Mouse (Mus musculus) MEL (cell line): ENCODE data around the gene Zdhhc6. TPM values are rescaled to one million over a fixed set of nuclear protein-coding genes. Genes with fewer than 3 reads are reported as not detected.

ENCODE experiments used
- DNase-seq: peaks from one replicate; pipeline ENCODE4 v3.0.0; 2011; ENCODE audit warnings: low read depth, low spot score
- H3K27ac ChIP-seq: 2 replicates; pipeline ENCODE4 v1.5.1; 2012; ENCODE audit warnings: low read depth, mild to moderate bottlenecking, control low read depth, low read length, moderate library complexity; ENCODE audit not compliant: control insufficient read depth
- H3K27me3 ChIP-seq, 2 experiments: fragments of 150-350 bp in 1 of 2; sonication (generic) in 1 of 2; 2 replicates each; pipeline ENCODE4 v1.6.1; 2012; ENCODE audit warnings: low read length in 2 of 2, mild to moderate bottlenecking in 2 of 2, improper control_type of control experiment in 1 of 2, moderate library complexity in 1 of 2; ENCODE audit not compliant: insufficient read depth in 2 of 2, control insufficient read depth in 1 of 2
- H3K36me3 ChIP-seq, 2 experiments: 2 replicates each; pipeline ENCODE4 v1.6.1; 2012 to 2014; ENCODE audit warnings: low read length in 2 of 2, improper control_type of control experiment in 1 of 2, inconsistent platforms in 1 of 2, mild to moderate bottlenecking in 1 of 2; ENCODE audit not compliant: insufficient read depth in 2 of 2, control insufficient read depth in 1 of 2
- H3K4me1 ChIP-seq, 2 experiments: fragments of 150-350 bp in 1 of 2; sonication (generic) in 1 of 2; 2 replicates each; pipeline ENCODE4 v1.6.1; 2012; ENCODE audit warnings: low read length in 2 of 2, improper control_type of control experiment in 1 of 2, mild to moderate bottlenecking in 1 of 2; ENCODE audit not compliant: insufficient read depth in 2 of 2, control insufficient read depth in 1 of 2
- H3K4me3 ChIP-seq, 2 experiments: fragments of 150-350 bp in 1 of 2; sonication (generic) in 1 of 2; 2 replicates each; pipeline ENCODE4 v1.5.1; 2012; ENCODE audit warnings: low read depth in 2 of 2, low read length in 2 of 2, mild to moderate bottlenecking in 2 of 2, moderate library complexity in 2 of 2, control low read depth in 1 of 2, improper control_type of control experiment in 1 of 2; ENCODE audit not compliant: control insufficient read depth in 1 of 2, insufficient read depth in 1 of 2
- H3K79me2 ChIP-seq: 2 replicates; pipeline ENCODE4 v1.6.1; 2012; ENCODE audit warnings: mild to moderate bottlenecking, low read length, moderate library complexity; ENCODE audit not compliant: control insufficient read depth, poor library complexity, insufficient read depth
- H3K9ac ChIP-seq: 2 replicates; pipeline ENCODE4 v1.6.1; 2012; ENCODE audit warnings: low read depth, mild to moderate bottlenecking, control low read depth, low read length, moderate library complexity; ENCODE audit not compliant: control insufficient read depth, poor library complexity, severe bottlenecking
- H3K9me3 ChIP-seq: fragments of 150-350 bp; sonication (generic); replicated peaks from 2 replicates; pipeline ENCODE4 v1.6.1; 2012; ENCODE audit warnings: mild to moderate bottlenecking, low read length, improper control_type of control experiment, moderate library complexity; ENCODE audit not compliant: insufficient read depth
- BHLHE40 ChIP-seq: IDR thresholded peaks from 2 replicates; pipeline ENCODE4 v1.6.1; 2012; ENCODE audit warnings: low read depth, mild to moderate bottlenecking, inconsistent platforms, low read length, improper control_type of control experiment, borderline replicate concordance
- CHD1 ChIP-seq: IDR thresholded peaks from 2 replicates; pipeline ENCODE4 v1.6.1; 2012; ENCODE audit warnings: low read depth, mild to moderate bottlenecking, inconsistent platforms, low read length, improper control_type of control experiment
- CHD2 ChIP-seq: IDR thresholded peaks from 2 replicates; pipeline ENCODE4 v1.6.1; 2011; ENCODE audit warnings: low read length, improper control_type of control experiment
- CTCF ChIP-seq, 3 experiments: IDR thresholded peaks in 2 of 3; conservative IDR thresholded peaks in 1 of 3; 2 replicates each; pipeline ENCODE4 v1.5.1; 2011 to 2012; ENCODE audit warnings: low read length in 3 of 3, low read depth in 2 of 3, mild to moderate bottlenecking in 2 of 3, improper control_type of control experiment in 1 of 3, inconsistent platforms in 1 of 3, mixed read lengths in 1 of 3, moderate library complexity in 1 of 3; ENCODE audit not compliant: control insufficient read depth in 1 of 3, insufficient read depth in 1 of 3, poor library complexity in 1 of 3, severe bottlenecking in 1 of 3
- E2F4 ChIP-seq: IDR thresholded peaks from 2 replicates; pipeline ENCODE4 v1.6.1; 2011; ENCODE audit warnings: low read depth, low read length, improper control_type of control experiment, borderline replicate concordance
- ETS1 ChIP-seq: IDR thresholded peaks from 2 replicates; pipeline ENCODE4 v1.6.1; 2012; ENCODE audit warnings: low read depth, mild to moderate bottlenecking, inconsistent platforms, low read length, improper control_type of control experiment, moderate library complexity
- HCFC1 ChIP-seq: IDR thresholded peaks from 2 replicates; pipeline ENCODE4 v1.6.1; 2012; ENCODE audit warnings: low read depth, mild to moderate bottlenecking, inconsistent platforms, low read length, improper control_type of control experiment, moderate library complexity
- JUND ChIP-seq: IDR thresholded peaks from 2 replicates; pipeline ENCODE4 v1.6.1; 2011; ENCODE audit warnings: low read depth, mild to moderate bottlenecking, improper control_type of control experiment, low read length
- MYB ChIP-seq: IDR thresholded peaks from 2 replicates; pipeline ENCODE4 v1.6.1; 2011; ENCODE audit warnings: mild to moderate bottlenecking, low read depth, low read length, improper control_type of control experiment
- MYC ChIP-seq: IDR thresholded peaks from 2 replicates; pipeline ENCODE4 v1.6.1; 2011; ENCODE audit warnings: low read depth, mild to moderate bottlenecking, low read length, improper control_type of control experiment, moderate library complexity
- NELFE ChIP-seq: IDR thresholded peaks from 2 replicates; pipeline ENCODE4 v1.6.1; 2011; ENCODE audit warnings: low read depth, low read length, improper control_type of control experiment
- POLR2A ChIP-seq, 2 experiments: IDR thresholded peaks; 2 replicates each; pipeline ENCODE4 v1.6.1; 2011 to 2012; ENCODE audit warnings: low read length in 2 of 2, mild to moderate bottlenecking in 2 of 2, control low read depth in 1 of 2, improper control_type of control experiment in 1 of 2, low read depth in 1 of 2, moderate library complexity in 1 of 2; ENCODE audit not compliant: control insufficient read depth in 1 of 2, insufficient read depth in 1 of 2, poor library complexity in 1 of 2
- POLR2AphosphoS2 ChIP-seq: IDR thresholded peaks from 2 replicates; pipeline ENCODE4 v1.6.1; 2011; ENCODE audit warnings: low read length, improper control_type of control experiment
- RCOR1 ChIP-seq: IDR thresholded peaks from 2 replicates; pipeline ENCODE4 v1.6.1; 2012; ENCODE audit warnings: low read depth, mild to moderate bottlenecking, inconsistent platforms, low read length, improper control_type of control experiment
- SMC3 ChIP-seq: IDR thresholded peaks from 2 replicates; pipeline ENCODE4 v1.6.1; 2011; ENCODE audit warnings: low read depth, low read length, improper control_type of control experiment
- TAL1 ChIP-seq: IDR thresholded peaks from 2 replicates; pipeline ENCODE4 v1.6.1; 2012; ENCODE audit warnings: mild to moderate bottlenecking, inconsistent platforms, low read length, moderate library complexity, mixed read lengths
- TBP ChIP-seq: IDR thresholded peaks from 2 replicates; pipeline ENCODE4 v1.8.0; 2011; ENCODE audit warnings: low read depth, low read length, improper control_type of control experiment
- TCF12 ChIP-seq: IDR thresholded peaks from 2 replicates; pipeline ENCODE4 v1.6.1; 2014; ENCODE audit warnings: low read depth, mild to moderate bottlenecking, inconsistent platforms, low read length, improper control_type of control experiment, moderate library complexity
- UBTF ChIP-seq: IDR thresholded peaks from 2 replicates; pipeline ENCODE4 v1.6.1; 2012; ENCODE audit warnings: low read depth, mild to moderate bottlenecking, inconsistent platforms, low read length, improper control_type of control experiment, moderate library complexity, borderline replicate concordance; ENCODE audit not compliant: insufficient read depth
- USF1 ChIP-seq: IDR thresholded peaks from 2 replicates; pipeline ENCODE4 v1.6.1; 2014; ENCODE audit warnings: low read depth, mild to moderate bottlenecking, inconsistent platforms, low read length, improper control_type of control experiment, moderate library complexity
- ZC3H11A ChIP-seq: IDR thresholded peaks from 2 replicates; pipeline ENCODE4 v1.6.1; 2012; ENCODE audit warnings: low read depth, mild to moderate bottlenecking, inconsistent platforms, low read length, improper control_type of control experiment
- ZKSCAN1 ChIP-seq: IDR thresholded peaks from 2 replicates; pipeline ENCODE4 v1.6.1; 2012; ENCODE audit warnings: low read depth, mild to moderate bottlenecking, inconsistent platforms, low read length, improper control_type of control experiment, moderate library complexity
- ZNF384 ChIP-seq: IDR thresholded peaks from 2 replicates; pipeline ENCODE4 v1.6.1; 2012; ENCODE audit warnings: low read depth, mild to moderate bottlenecking, inconsistent platforms, low read length, improper control_type of control experiment
- polyA plus RNA-seq, 2 experiments: library from polyadenylated mRNA; stranded (reverse) in 1 of 2; unstranded in 1 of 2; fragments of >175 nt in 1 of 2; fragments of >200 nt in 1 of 2; gene quantifications; 2 replicates each; pipeline versions ENCODE4 v1.2.1 to v1.2.4; 2012; ENCODE audit warnings: low replicate concordance in 2 of 2, low read depth in 1 of 2; ENCODE audit not compliant: insufficient read length in 2 of 2, insufficient read depth in 1 of 2, missing spikeins in 1 of 2
- total RNA-seq: library from RNA; depleted of rRNA; stranded (reverse); fragments of 300-350 nt; gene quantifications from 2 replicates; pipeline ENCODE4 v1.2.3, GENCODE M21; 2012

Gene Zdhhc6
- total and polyA plus RNA-seq, 3 experiments: 95.6 to 114 (median 109) TPM

GRCm38 (mm10) chr19:55316109-55316714 is 380 bp upstream of the Zdhhc6 start, which contains the start of gene Vti1a (continued):
- TF ChIP-seq ZKSCAN1: no peak

GRCm38 (mm10) chr19:55313649-55314048 is 2.2 kb downstream of the Zdhhc6 start:
- Histone ChIP-seq H3K4me3 (no peak overlapping the region), H3K27ac (no peak overlapping the region), H3K36me3 (peaks cover 7 to 34% of the 10 kb centered on the region in 2 experiments), H3K27me3 (no peaks in the 10 kb centered on the region), H3K9ac (no peak overlapping the region), H3K4me1 (peaks cover 0 to 20% of the 10 kb centered on the region in 2 experiments; a peak in 2 of 4 replicates), H3K9me3 (no peaks in the 10 kb centered on the region), H3K79me2 (peaks cover 46% of the 10 kb centered on the region)
- TF ChIP-seq ZNF384: 0 out of 2 replicates have a peak, but pooled peaks have one; percentile 58
- TF ChIP-seq NELFE: no peak
- no peak for DNase-seq

GRCm38 (mm10) chr19:55311874-55312273 is 4.0 kb downstream of the Zdhhc6 start:
- no peak overlapping the region for H3K9ac ChIP-seq
- TF ChIP-seq POLR2A (IDR thresholded peaks at IDR 0.05; ENCODE audit: control insufficient read depth in 1 of 2, insufficient read depth in 1 of 2, low read depth in 1 of 2, low read length in 2 of 2, poor library complexity in 1 of 2): no peak
- TF ChIP-seq CHD1: no peak
- TF ChIP-seq SMC3: no peak
- TF ChIP-seq, all 39 proteins: peak for 0
- no peak overlapping the region for H3K27ac ChIP-seq
- H3K27me3 ChIP-seq: no peaks in the 10 kb centered on the region
- no peaks in the 10 kb centered on the region for H3K9me3 ChIP-seq
- no peak for DNase-seq
- peaks cover 35% of the 10 kb centered on the region for H3K79me2 ChIP-seq
- H3K4me3 ChIP-seq: no peak overlapping the region
- H3K36me3 ChIP-seq: peaks cover 10 to 24% of the 10 kb centered on the region in 2 experiments
- peaks cover 0 to 13% of the 10 kb centered on the region in 2 experiments; a peak in 2 of 4 replicates for H3K4me1 ChIP-seq

GRCm38 (mm10) chr19:55305024-55305423 is 10.8 kb downstream of the Zdhhc6 start:
- no peaks in the 10 kb centered on the region for H3K79me2 ChIP-seq
- DNase-seq: peak; percentile 71
- no peak overlapping the region for H3K27ac ChIP-seq
- H3K9ac ChIP-seq: no peak overlapping the region
- H3K4me3 ChIP-seq: no peak overlapping the region
- H3K27me3 ChIP-seq: no peaks in the 10 kb centered on the region
- H3K36me3 ChIP-seq: peaks cover 12 to 25% of the 10 kb centered on the region in 2 experiments
- peaks cover 0 to 5% of the 10 kb centered on the region in 2 experiments; a peak in 3 of 4 replicates for H3K4me1 ChIP-seq
- H3K9me3 ChIP-seq: no peaks in the 10 kb centered on the region
- TF ChIP-seq ETS1: no peak
- TF ChIP-seq ZC3H11A: peak; percentile 83
- TF ChIP-seq BHLHE40: no peak
- TF ChIP-seq USF1: no peak
- TF ChIP-seq ZNF384: no peak
- TF ChIP-seq MYC: no peak
- no peak for TF ChIP-seq CHD1
- TF ChIP-seq NELFE: no peak
- no peak; the same call in 1 of the 2 replicates for TF ChIP-seq HCFC1
- TF ChIP-seq TAL1: no peak
- peak; percentile 21 to 74 (median 23); a peak in 3 of 6 replicates for TF ChIP-seq CTCF (IDR thresholded peaks at IDR 0.05 in 2 of 3, conservative IDR thresholded peaks at IDR 0.05 in 1 of 3; ENCODE audit: control insufficient read depth in 1 of 3, insufficient read depth in 1 of 3, low read depth in 2 of 3, low read length in 3 of 3, poor library complexity in 1 of 3, severe bottlenecking in 1 of 3)
- no peak for TF ChIP-seq E2F4
- TF ChIP-seq POLR2AphosphoS2: no peak
- TF ChIP-seq RCOR1: no peak
- no peak for TF ChIP-seq TCF12
- no peak for TF ChIP-seq ZKSCAN1
- TF ChIP-seq TBP: no peak
- TF ChIP-seq JUND: no peak
- no peak for TF ChIP-seq POLR2A (IDR thresholded peaks at IDR 0.05; ENCODE audit: control insufficient read depth in 1 of 2, insufficient read depth in 1 of 2, low read depth in 1 of 2, low read length in 2 of 2, poor library complexity in 1 of 2)
- TF ChIP-seq CHD2: no peak
- TF ChIP-seq MYB: no peak
- TF ChIP-seq SMC3: peak; percentile 77
- TF ChIP-seq UBTF: no peak
